Mouse (Mus musculus) spleen, embryonic (tissue): Measurements from ENCODE around the gene Smyd3.

Experiments used
- CTCF ChIA-PET: fragments of 350-600 bp; sonication (Branson Sonifier 250); formaldehyde crosslinking; loops from one replicate; lab custom pipeline; 2022; lab: Charles Lee

Gene Smyd3

DNA sequence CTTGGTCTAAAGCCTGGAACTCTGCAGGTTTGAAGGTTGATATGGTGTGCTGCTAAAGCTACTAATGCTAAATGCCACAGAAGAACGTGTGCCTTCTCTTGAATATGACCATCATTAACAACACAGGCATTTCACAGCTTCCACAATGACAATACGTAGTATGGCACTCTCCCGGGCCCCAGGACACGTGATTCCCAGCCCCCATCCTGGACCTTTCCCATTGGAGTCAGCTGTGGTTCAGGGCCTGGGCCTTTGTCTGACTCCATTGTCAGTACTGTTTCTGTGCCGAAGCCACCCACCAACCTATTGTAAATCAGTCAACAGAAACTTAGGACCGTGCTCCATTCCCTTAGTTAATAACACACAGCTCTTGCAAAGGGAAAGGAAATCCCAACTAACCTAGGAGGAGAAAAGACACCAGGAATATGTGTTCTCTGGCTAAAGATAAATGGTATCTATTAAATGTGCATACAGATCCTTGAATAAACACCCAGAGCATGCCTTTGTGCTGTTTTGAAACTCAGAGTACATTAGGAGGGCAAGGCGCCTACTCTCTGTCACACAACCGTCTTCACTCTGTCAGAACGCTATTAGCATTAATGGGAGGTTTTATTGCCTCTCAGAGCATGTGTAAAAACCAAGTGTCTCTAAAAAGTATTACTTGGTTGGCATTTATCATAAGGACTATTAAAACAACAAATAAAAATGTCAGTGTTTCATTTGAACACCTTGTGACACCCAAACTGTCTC is 397.4 kb downstream of the Smyd3 start:
- CTCF ChIA-PET: no interaction called here

GRCm38 (mm10) chr1:179118673-179119072 is 399.2 kb downstream of the Smyd3 start:
- CTCF ChIA-PET: no interaction called here

GRCm38 (mm10) chr1:179116729-179117663 is 400.8 kb downstream of the Smyd3 start:
- CTCF ChIA-PET: no interaction called here

DNA sequence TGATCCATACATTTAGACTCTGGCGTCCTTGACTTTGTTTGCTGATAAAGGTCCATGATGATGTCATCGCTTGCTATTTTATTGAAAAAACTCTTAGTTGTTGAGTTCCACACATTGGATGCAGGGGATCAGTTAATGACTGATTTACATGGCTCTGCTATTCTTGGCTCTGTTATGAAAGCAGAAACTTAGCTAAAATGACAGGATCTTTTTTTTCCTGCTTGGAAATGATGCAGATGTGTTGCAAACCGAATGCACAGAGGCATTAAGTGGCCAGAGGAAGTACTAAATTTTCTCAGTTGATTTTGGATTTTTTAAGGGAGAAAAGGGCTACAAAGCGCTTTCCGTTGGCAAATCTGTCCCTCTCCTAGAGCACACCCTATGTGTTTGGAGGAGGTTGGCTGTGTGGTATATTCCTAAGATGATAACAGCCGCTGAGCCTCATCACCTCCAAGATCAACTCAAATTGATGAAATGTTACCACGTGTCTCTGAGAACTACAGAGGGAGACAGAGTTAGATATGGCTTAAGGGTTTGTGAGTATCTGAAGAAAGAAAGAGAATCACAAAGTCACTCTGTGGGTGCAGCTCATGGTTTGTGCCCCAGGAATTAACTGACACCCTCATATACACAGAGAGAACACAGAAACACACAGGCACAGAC is 402.9 kb downstream of the Smyd3 start:
- CTCF ChIA-PET: no interaction called here

- CTCF ChIA-PET: no interaction called here
Measured at GRCm38 (mm10) chr1:179114385-179114784, 403.5 kb downstream of the Smyd3 start.

DNA sequence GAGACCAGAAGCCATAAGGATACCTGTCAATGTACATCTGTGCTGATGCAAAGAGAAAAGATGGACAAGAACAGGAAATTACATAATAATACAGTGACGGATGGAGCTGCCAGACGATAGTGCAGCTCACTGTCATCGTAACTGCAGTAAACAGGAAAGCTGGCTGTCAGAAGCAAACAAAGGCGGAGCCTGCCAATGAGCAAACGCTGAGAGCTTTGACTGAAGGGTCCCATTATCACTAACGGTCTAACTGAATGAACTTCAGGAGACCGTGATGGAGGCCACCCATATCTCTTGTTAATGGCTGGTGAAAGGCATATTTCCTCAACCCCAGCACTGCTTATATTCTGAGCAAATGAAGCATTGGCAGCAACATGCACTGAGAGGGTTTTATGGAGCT is 409.1 kb downstream of the Smyd3 start:
- CTCF ChIA-PET: no interaction called here

GRCm38 (mm10) chr1:179107761-179108694 is 409.8 kb downstream of the Smyd3 start:
- CTCF ChIA-PET: no interaction called here

GRCm38 (mm10) chr1:179107211-179107610 is 410.6 kb downstream of the Smyd3 start:
- CTCF ChIA-PET: no interaction called here

- CTCF ChIA-PET: no interaction called here
Measured at GRCm38 (mm10) chr1:179106702-179107145, 411.1 kb downstream of the Smyd3 start.

DNA sequence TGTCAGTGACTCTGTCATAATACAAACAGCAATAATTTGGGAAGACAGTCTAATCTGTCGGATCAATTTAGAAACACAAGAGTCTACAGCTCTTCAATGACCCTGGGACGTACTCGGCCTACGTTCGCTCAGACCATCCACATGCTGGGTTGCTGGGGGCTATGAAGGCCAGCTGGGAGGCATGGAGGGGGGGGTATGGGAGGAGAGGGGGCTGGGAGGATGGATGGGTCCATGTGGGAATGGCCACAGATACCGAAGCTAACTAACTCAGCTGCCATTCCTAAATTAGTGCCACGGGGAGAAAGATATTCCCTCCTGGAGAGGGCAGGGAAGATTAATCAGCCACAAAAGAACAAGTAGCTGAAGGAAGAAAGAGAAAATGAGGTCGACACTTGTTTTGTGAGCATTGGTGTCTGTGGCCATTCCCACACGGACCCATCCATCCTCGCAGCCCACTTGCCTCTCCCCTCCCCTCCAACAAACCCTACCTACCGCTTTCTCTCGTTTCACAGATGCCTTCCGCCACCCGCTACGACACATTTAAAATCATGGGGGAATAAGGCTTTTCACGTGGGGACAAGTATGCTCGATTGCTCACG is 411.6 kb downstream of the Smyd3 start:
- CTCF ChIA-PET: no interaction called here

DNA sequence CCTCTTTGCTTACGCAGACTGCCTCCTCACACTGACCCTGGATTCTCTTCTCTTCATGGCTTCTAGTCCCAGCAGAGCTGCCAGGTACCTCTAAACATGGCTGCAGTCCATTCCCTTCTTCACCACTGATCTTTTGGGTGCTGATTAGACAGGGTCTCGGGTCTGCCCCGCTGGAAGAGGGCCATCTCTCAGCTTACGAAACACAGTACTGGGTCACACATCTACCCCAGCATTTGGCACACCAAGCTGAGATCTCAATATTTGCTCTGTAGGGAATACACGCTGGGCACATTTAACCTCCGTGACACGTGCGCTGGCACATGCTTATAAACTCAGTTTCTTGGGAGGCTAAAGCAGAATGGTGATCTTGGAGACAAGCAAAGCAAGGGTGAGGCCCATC is 413.4 kb downstream of the Smyd3 start:
- CTCF ChIA-PET: no interaction called here

DNA sequence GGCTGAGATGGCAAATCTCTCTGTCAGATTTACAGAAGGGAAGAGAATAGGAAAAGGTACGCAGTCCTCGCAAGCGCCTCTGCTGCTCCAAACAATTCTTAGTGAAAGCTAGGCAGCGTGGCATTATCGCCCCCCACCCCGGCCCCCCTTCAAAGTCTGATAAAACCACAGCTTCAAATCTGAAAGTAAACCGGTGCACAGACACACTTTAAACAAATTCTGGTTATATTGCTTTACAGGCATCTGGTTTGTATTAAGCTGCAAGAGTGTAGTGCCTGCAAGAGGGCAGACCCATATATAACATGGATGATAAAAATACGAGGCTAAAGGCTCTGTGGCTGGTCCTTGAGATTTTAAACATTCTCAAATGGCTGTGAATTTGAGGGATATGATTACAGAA is 420.8 kb downstream of the Smyd3 start:
- CTCF ChIA-PET: no interaction called here

GRCm38 (mm10) chr1:179096323-179096722 is 421.5 kb downstream of the Smyd3 start:
- CTCF ChIA-PET: no interaction called here

- CTCF ChIA-PET: no interaction called here
Measured at GRCm38 (mm10) chr1:179089174-179089573, 428.7 kb downstream of the Smyd3 start.

DNA sequence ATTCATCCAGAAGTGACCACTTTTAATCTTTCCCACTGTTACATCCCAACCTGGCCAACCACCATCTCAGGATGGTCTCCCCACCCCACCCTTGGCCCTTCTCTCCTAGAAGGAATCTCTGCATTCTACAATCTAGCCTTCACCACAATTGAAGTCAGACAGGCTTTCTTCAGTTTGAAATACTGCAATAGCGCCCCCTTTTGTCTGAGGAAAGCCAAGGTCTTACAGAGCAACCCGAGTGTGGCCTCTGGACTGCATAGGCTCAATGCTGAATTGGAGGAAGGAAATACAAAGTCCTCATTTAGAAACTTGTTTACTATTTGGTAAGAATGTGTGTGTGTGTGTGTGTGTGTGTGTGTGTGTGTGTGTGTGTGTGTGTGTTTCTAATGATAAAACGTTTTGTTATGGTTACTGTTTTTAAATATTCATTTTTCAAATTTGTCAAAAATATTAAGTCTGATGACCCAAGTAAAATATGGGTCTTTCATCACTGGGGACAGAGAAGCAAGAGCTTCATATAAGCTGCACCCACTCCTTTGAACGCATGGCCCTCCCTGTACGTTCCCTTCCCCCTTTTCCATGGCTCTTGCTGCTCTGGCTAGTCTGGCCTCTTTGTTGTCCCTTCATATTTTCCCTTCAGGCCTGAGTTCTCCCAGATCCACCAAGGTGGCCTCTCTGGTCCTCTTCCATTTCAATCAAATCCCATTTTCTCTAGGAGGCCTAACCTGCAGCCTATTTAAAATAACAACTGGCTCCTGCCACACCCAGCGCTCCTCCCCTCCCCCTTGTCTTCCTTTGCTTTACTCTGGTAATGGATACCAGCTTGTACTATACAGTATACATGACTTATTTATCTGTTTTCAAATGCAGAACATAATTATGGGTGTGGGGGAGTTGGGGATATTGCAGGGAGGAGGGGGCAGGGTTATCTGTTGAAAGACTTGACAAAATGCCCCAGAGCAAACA is 430.5 kb downstream of the Smyd3 start:
- CTCF ChIA-PET: no interaction called here

DNA sequence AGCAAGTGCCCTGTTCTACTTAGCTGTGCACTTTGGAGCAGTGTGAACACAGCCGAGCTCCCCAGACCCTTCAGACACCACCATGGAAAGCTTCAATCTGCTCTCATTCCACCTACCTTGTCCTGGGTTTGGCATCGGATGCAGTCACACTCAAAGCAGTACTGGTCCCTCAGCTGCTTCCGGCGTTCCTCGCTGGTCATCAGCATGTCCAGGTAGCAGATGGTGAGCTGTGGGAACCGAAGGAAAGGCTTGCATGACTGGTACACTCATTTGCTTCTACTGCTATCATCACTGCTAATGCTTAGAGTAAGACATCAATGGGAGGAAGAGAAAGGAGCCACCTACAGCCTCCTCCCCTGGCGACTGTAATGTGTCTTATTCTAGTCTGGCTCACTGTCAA is 431.6 kb downstream of the Smyd3 start:
- CTCF ChIA-PET: no interaction called here

GRCm38 (mm10) chr1:179083098-179083497 is 434.7 kb downstream of the Smyd3 start:
- CTCF ChIA-PET: no interaction called here

- CTCF ChIA-PET: no interaction called here
Measured at GRCm38 (mm10) chr1:179073846-179074245, 444.0 kb downstream of the Smyd3 start.

DNA sequence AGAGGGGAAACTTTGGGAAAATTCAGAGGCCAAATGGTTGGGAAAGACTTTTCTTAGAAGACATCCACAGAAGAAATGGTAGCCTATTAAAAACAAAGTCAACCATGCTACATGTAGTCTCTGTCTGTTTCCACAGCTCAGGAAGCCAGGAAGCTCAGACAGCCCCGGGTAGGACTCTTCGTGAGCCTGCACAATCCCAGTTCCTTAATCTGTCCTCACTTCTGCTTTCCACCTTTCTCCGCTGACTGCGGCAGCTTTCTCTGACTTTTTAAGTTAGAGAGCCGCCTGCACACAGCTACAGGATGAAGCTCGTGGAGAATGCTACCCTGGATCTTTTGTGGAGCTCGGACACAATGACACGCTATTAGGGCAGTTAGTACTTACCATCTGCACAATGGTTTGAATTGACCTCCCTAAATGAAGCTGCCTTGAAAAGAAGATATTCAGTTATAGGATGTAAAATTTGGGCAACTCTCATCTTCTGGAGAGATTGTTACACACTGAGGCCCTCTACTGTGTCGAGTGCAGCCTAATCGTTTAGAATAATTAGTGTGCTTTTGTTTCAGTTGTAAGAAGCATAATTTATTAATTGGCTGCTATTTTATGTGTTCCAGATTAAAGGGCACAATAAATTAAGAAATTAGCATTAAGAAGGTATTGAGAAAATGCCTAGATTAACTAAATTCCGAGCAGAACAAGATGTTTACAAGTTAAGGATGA is 444.7 kb downstream of the Smyd3 start:
- CTCF ChIA-PET: interaction anchor here (0.6 kb wide), 1 partner anchor 139 kb away, joined by 3 read pairs; no protein-coding TSS in a partner anchor
